Mouse (Mus musculus) lung, postnatal 25 days (tissue): ENCODE results near the gene Trpm5.
A peak's percentile ranks its signal among the peaks of the same experiment; 100 is the strongest.

Experiments used
- DNase-seq: peaks from one replicate; pipeline ENCODE4 v3.0.0; 2022; ENCODE audit warnings: low spot score

The Trpm5 gene

GRCm38 (mm10) chr7:143094592-143095553 lies at the start of gene Trpm5:
Trpm5 (minus strand) TSS chr7:143094642.
- DNase-seq: peak; percentile 58

- no peak for DNase-seq
Measured at GRCm38 (mm10) chr7:143142680-143143079, 48.2 kb upstream of the Trpm5 start.

- DNase-seq: no peak
Measured at GRCm38 (mm10) chr7:143139932-143140331, 45.5 kb upstream of the Trpm5 start.

- DNase-seq: peak; percentile 69
Measured at GRCm38 (mm10) chr7:143138789-143139188, 44.3 kb upstream of the Trpm5 start.

- DNase-seq: no peak
Measured at GRCm38 (mm10) chr7:143136561-143136960, 42.1 kb upstream of the Trpm5 start.

- DNase-seq: no peak
Measured at GRCm38 (mm10) chr7:143136125-143136524, 41.7 kb upstream of the Trpm5 start.

GRCm38 (mm10) chr7:143132815-143133214 lies 38.4 kb upstream of the Trpm5 start:
- no peak for DNase-seq

- DNase-seq: no peak
Measured at GRCm38 (mm10) chr7:143124902-143125301, 30.5 kb upstream of the Trpm5 start.

- DNase-seq: peak; percentile 54
Measured at GRCm38 (mm10) chr7:143123876-143124669, 29.6 kb upstream of the Trpm5 start.

- no peak for DNase-seq
Measured at GRCm38 (mm10) chr7:143122191-143122590, 27.7 kb upstream of the Trpm5 start.

- DNase-seq: no peak
Measured at GRCm38 (mm10) chr7:143119826-143120225, 25.4 kb upstream of the Trpm5 start.

GRCm38 (mm10) chr7:143119407-143119806 lies 25.0 kb upstream of the Trpm5 start:
- DNase-seq: peak; percentile 59

GRCm38 (mm10) chr7:143116521-143116920 lies 22.1 kb upstream of the Trpm5 start:
- DNase-seq: no peak

- DNase-seq: no peak
Measured at GRCm38 (mm10) chr7:143114773-143115172, 20.3 kb upstream of the Trpm5 start.

- no peak for DNase-seq
Measured at GRCm38 (mm10) chr7:143112395-143112794, 18.0 kb upstream of the Trpm5 start.

- no peak for DNase-seq
Measured at GRCm38 (mm10) chr7:143111719-143112118, 17.3 kb upstream of the Trpm5 start.

GRCm38 (mm10) chr7:143110803-143111202 lies 16.4 kb upstream of the Trpm5 start:
- DNase-seq: peak; percentile 59

- no peak for DNase-seq
Measured at GRCm38 (mm10) chr7:143109696-143110095, 15.3 kb upstream of the Trpm5 start.

- DNase-seq: peak; percentile 59
Measured at GRCm38 (mm10) chr7:143108996-143109660, 14.7 kb upstream of the Trpm5 start.

- peak; percentile 59 for DNase-seq
Measured at GRCm38 (mm10) chr7:143108200-143108599, 13.8 kb upstream of the Trpm5 start.

- peak; percentile 84 for DNase-seq
Measured at GRCm38 (mm10) chr7:143106672-143107465, 12.4 kb upstream of the Trpm5 start.
